20 mouse cellular contexts compared by ENCODE assay signal in the genomic region with DNA sequence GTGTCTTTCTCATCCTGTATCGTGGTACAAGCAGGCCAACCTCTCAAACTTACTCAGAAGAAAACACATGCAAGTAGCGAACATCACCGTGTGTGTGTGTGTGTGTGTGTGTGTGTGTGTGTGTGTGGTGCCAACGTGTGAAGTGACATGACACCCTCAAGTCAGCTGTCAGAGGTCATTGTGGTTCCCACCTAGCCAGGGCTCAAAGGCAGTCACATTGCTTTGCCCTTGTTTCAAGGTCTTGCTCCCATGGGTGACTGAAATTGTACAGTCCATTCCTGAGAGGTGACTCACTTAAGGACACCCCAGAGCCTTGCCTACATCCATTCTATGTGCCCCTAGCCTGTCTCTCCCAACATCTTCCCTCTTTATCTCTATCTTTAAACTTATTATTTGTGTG. TPM values are rescaled to one million over a fixed set of nuclear protein-coding genes. Genes with fewer than 3 reads are reported as not detected.
A peak's percentile ranks its signal among the peaks of the same experiment; 100 is the strongest.
DNase-seq lines count a peak whose midpoint lies in the region; ATAC-seq and TF ChIP-seq lines count a peak whose summit lies in the region.
"Had no signal": no experiment of that assay in that cellular context is flagged by ENCODE, and none has a peak within 500 bp of the region (broad histone marks: within the 10 kb centered on the region; RNA-seq: fewer than 3 reads in every experiment).

No protein-coding gene starts in this region.

- H3K9ac ChIP-seq in heart, embryonic 14.5 days (ENCODE audit: low read length) = no peak overlapping the region
- H3K9ac ChIP-seq: forebrain, embryonic 13.5 days; forebrain, postnatal 0 days; heart, embryonic 13.5 days; hindbrain, embryonic 14.5 days; intestine, embryonic 15.5 days had no signal

- no peaks in the 10 kb centered on the region for H3K27me3 ChIP-seq in heart, embryonic 14.5 days (ENCODE audit: control insufficient read depth, insufficient read depth, low read length)
- H3K27me3 ChIP-seq in myocyte (ENCODE audit: control insufficient read depth, insufficient read depth, insufficient read length) = no peaks in the 10 kb centered on the region
- H3K27me3 ChIP-seq: CH12.LX; intestine, embryonic 15.5 days had no signal

- H3K9me3 ChIP-seq in heart, embryonic 14.5 days (ENCODE audit: control insufficient read depth, low read length) = no peaks in the 10 kb centered on the region
- H3K9me3 ChIP-seq: forebrain, embryonic 13.5 days; heart, embryonic 13.5 days; hindbrain, embryonic 10.5 days; intestine, embryonic 15.5 days had no signal

- H3K27ac ChIP-seq in heart, embryonic 14.5 days (replicated peaks in 1 of 2; ENCODE audit: control insufficient read depth in 1 of 2, insufficient read depth in 1 of 2, low read depth in 2 of 2, low read length in 2 of 2) = peak overlapping the region in 1 of 2 experiments; percentile 44; a peak in 2 of 4 replicates
- H3K27ac ChIP-seq: forebrain, embryonic 13.5 days; heart, embryonic 13.5 days; hindbrain, embryonic 10.5 days; hindbrain, embryonic 14.5 days; intestine, embryonic 15.5 days had no signal

- ATAC-seq in heart, embryonic 14.5 days (ENCODE audit: insufficient number of reproducible peaks, insufficient read depth, low FRiP score, low read depth) = 0 out of 2 replicates have a peak, but pooled peaks have one; percentile 13
- ATAC-seq: forebrain, embryonic 13.5 days; forebrain, postnatal 0 days had no signal

- DNase-seq in adrenal gland, adult 2 months = peak; percentile 39
- no peak for DNase-seq in adrenal gland, postnatal 25 days
- no peak for DNase-seq in heart, adult 8-10 months (ENCODE audit: low spot score)
- peak; percentile 61 for DNase-seq in 3134 (ENCODE audit: extremely low read depth, insufficient read length, low spot score)
- DNase-seq in layer of hippocampus, adult 11-12 months (ENCODE audit: low spot score) = no peak
- DNase-seq: adrenal gland, adult 8-10 months; cerebellum, adult 11 months; cerebellum, adult 8-10 months; cerebellum, postnatal 14 days; forebrain, postnatal 0 days; gastrocnemius, postnatal 10 days; heart, adult 18-20 months had no signal

- 59% methylated on average over 4 of the region's 4 CpGs for WGBS in heart, embryonic 14.5 days

- H3K79me2 ChIP-seq in myocyte (ENCODE audit: control insufficient read depth, insufficient read depth) = peaks cover 16% of the 10 kb centered on the region

- no peak overlapping the region for H3ac ChIP-seq in myocyte (ENCODE audit: control insufficient read depth, insufficient read length)

- no peaks in the 10 kb centered on the region for H3K36me3 ChIP-seq in heart, embryonic 14.5 days (ENCODE audit: control insufficient read depth, insufficient read depth, low read length)
- peaks cover 17% of the 10 kb centered on the region for H3K36me3 ChIP-seq in myocyte (ENCODE audit: control insufficient read depth, insufficient read depth)
- H3K36me3 ChIP-seq: heart, embryonic 13.5 days; hindbrain, embryonic 10.5 days; intestine, embryonic 15.5 days had no signal

- no peak overlapping the region for H3K4me3 ChIP-seq in heart, embryonic 14.5 days (ENCODE audit: control insufficient read depth in 1 of 2, insufficient read depth in 1 of 2, low read depth in 1 of 2, low read length in 2 of 2)
- no peak overlapping the region for H3K4me3 ChIP-seq in myocyte
- H3K4me3 ChIP-seq: forebrain, embryonic 13.5 days; heart, embryonic 13.5 days; hindbrain, embryonic 10.5 days; intestine, embryonic 15.5 days had no signal

- H3K4me2 ChIP-seq in heart, embryonic 14.5 days (ENCODE audit: low read length) = no peak overlapping the region
- no peak overlapping the region for H3K4me2 ChIP-seq in myocyte (ENCODE audit: low read depth)
- H3K4me2 ChIP-seq: forebrain, embryonic 13.5 days; heart, embryonic 13.5 days; hindbrain, embryonic 14.5 days; intestine, embryonic 15.5 days had no signal

- TF ChIP-seq POLR2A in myocyte (IDR thresholded peaks at IDR 0.05; ENCODE audit: insufficient read length, low read depth) = no peak

- H3K4me1 ChIP-seq in heart, embryonic 14.5 days (ENCODE audit: control insufficient read depth in 2 of 2, insufficient read depth in 2 of 2, low read length in 2 of 2) = peaks cover 16 to 17% of the 10 kb centered on the region in 2 experiments

TF ChIP-seq in myocyte, 11 proteins besides CTCF, POLR2A, EP300 and RAD21:
- no peak for TF ChIP-seq E2F4 (IDR thresholded peaks at IDR 0.05; ENCODE audit: insufficient read depth)
- TF ChIP-seq TCF3 (IDR thresholded peaks at IDR 0.05; ENCODE audit: insufficient read length, low read depth) = peak; percentile 30
- no peak for TF ChIP-seq TCF12 (IDR thresholded peaks at IDR 0.05; ENCODE audit: insufficient read depth, poor library complexity, severe bottlenecking)
- TF ChIP-seq SRF (IDR thresholded peaks at IDR 0.05; ENCODE audit: control insufficient read depth, insufficient read length, low read depth) = no peak
- TF ChIP-seq MYOG (IDR thresholded peaks at IDR 0.05; ENCODE audit: control insufficient read depth in 1 of 3, insufficient read depth in 1 of 3, insufficient read length in 2 of 3, low read depth in 2 of 3) = peak in 2 of 3 experiments; percentile 59 to 87
- TF ChIP-seq POLR2AphosphoS2 (IDR thresholded peaks at IDR 0.05; ENCODE audit: insufficient read length, low read depth) = no peak
- TF ChIP-seq MYOD1 (IDR thresholded peaks at IDR 0.05; ENCODE audit: control insufficient read depth in 1 of 3, insufficient read length in 2 of 3, low read depth in 2 of 3) = peak in 2 of 3 experiments; percentile 23 to 80

RNA-seq across cellular contexts. Expression of a gene that starts 40.0 kb away (rescaled TPM):
- total RNA-seq in adrenal gland, adult 2 months (2021) = 10 to 100 TPM in 1 of 2 experiments, 1 to 10 TPM in 1; 9.1 to 16.1 TPM
- 4.3 and 4.5 TPM in 2 replicates for polyA plus RNA-seq in adrenal gland, adult 2 months (2012; rRNA removed)
- total RNA-seq in adrenal gland, postnatal 25 days (2021) = 8.6 and 14.8 TPM in 2 replicates
- polyA plus RNA-seq in heart, embryonic 14.5 days (2014; fragmentation: Nextera tagmentation; extraction: Ambion mirVana) = 0.75 and 0.93 TPM in 2 replicates
- 10 to 100 TPM in 1 of 4 experiments, 1 to 10 TPM in 3; 7.2 to 10.5 (median 7.7) TPM for total RNA-seq in heart, adult 8-10 months (2022)
- polyA plus RNA-seq in myocyte (2012; fragmentation: generic; extraction: Trizol) = 11.6 TPM

Comparison
In these comparisons a context has a peak if more than half of its experiments do, and no peak if none do; other contexts are left out.
1. DNase-seq: peak in adrenal gland, adult 2 months (single experiment) and 3134 (single experiment); none in adrenal gland, postnatal 25 days (single experiment), heart, adult 8-10 months (single experiment) and layer of hippocampus, adult 11-12 months (single experiment).